Mouse (Mus musculus): ENCODE measurements around the gene Fam76b.

Gene Fam76b

DNA sequence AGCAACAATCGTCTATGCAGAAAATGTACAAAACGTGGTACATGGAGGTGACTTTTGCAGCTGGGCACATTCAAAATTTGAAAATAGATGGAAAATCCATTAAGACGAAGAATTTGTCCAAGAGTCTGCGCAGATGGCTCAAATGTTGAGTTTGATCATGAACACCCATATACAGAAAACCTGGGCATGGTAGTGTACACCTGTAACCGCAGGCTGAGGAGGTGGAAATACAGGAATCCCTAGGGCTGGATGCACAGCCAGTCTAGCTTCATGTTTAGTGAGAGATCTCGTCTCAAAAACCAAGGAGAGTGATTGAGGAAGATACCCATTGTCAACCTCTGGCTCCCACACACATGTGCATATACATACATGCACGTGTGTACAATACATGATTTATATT is 44.1 kb downstream of the Fam76b start:
- DNase-seq (ENCODE audit: low read depth, low spot score) = no peak

- no peak for DNase-seq (ENCODE audit: low read depth, low spot score)
Measured at GRCm38 (mm10) chr9:13874359-13874758, 46.8 kb downstream of the Fam76b start.

DNA sequence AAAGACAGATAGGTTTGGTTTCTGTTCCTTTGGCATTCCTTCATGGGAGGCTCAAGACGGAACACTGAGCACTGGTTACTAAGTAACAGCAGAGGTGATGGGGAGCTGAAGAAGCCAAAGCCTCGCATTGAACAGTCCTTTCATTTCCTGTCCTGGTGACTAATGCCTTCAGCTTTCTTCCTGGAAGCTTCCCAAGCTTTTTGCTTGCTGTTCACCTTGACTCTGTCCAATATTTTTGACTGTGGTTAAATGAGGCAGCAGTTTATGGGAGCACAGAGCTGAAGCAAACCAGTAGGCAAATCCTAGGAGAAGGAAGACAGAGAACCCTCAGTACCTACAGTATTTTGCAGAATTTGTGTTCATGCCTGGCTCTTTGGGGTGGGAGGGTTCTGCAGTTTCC is 47.8 kb downstream of the Fam76b start:
- peak; percentile 41 for DNase-seq (ENCODE audit: low read depth, low spot score)

DNA sequence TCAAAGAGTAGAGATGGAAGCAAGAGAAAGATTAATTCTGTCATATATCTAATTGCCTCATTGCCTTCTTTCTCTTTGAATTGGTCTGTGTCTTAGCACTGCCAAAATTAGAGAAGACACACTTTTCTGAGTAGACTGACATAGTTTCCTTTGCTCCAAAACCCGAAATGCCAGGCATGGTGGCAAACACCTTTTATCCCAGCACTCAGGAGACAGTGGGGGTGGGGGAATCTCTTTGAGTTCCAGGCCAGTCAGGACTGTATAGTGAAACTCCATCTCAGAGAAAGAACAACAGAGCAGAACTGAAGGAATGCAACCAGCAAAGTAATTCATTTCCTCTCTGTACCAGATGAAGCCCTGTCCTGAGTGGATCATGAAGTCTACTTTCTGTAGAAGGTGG is 53.2 kb downstream of the Fam76b start:
- DNase-seq (ENCODE audit: low read depth, low spot score) = no peak

DNA sequence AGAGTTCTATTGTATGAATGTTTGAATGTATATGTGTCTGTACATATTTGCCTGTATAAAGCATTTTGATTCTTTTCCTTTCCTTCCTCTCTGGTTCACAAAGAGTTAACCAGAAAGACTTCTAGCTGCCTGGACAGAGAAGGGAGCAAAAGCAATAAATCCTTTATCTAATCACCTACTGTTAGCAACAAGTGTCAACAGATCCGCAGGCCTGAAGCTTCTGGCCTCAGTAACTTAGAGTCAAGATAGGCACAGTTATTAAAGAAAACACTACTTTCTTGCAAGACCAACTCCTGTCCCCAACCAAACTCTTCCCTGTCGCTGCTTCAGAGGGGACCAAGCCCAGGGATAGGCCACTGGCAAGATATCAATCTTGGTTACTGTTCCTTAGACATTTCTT is 55.0 kb downstream of the Fam76b start:
- DNase-seq (ENCODE audit: low read depth, low spot score) = no peak

GRCm38 (mm10) chr9:13888981-13889380 is 61.5 kb downstream of the Fam76b start:
- no peak for DNase-seq (ENCODE audit: low read depth, low spot score)

GRCm38 (mm10) chr9:13889657-13890056 is 62.1 kb downstream of the Fam76b start:
- DNase-seq (ENCODE audit: low read depth, low spot score) = peak; percentile 34

DNA sequence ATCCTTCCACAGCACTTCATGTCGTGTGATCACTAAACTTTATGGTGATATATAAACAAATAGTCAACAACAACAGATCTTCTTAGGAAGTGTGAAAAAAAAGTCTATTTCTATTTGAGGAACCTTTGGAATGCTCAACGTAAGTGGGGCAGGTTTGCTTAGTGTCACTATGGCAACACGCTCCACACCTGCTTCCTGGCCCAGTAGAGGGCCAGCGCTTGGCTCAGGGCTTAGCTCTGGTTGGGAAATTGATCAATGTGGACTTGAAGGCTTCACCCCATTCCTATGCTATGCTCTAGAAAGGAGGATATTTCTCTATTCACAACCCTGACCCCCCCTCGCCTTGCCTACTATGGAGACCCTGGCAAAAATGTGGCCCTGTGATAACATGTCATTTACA is 62.7 kb downstream of the Fam76b start:
- DNase-seq (ENCODE audit: low read depth, low spot score) = no peak

GRCm38 (mm10) chr9:13891888-13892287 is 64.4 kb downstream of the Fam76b start:
- DNase-seq (ENCODE audit: low read depth, low spot score) = no peak

GRCm38 (mm10) chr9:13893044-13893443 is 65.5 kb downstream of the Fam76b start:
- DNase-seq (ENCODE audit: low read depth, low spot score) = no peak

GRCm38 (mm10) chr9:13894491-13894890 is 67.0 kb downstream of the Fam76b start:
- DNase-seq (ENCODE audit: low read depth, low spot score) = no peak

DNA sequence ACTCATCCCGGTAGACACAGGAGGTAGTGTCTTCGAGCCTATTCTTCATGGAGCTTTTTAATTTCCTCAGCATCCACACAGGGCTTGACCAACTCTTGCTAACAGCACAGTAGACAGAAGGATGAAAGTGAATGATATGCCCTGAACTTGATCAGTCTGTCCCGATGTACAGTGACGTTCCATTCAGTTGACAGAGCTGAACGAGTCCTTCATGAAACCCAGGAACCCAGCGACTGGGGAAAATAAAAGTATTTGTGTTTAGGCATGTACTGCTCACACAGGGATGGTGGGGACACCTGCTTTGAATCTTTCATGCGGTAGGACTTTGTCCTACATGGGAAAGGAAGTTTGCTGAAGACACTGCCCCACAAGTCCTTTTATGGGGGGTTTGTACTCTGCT is 67.4 kb downstream of the Fam76b start:
- no peak for DNase-seq (ENCODE audit: low read depth, low spot score)

DNA sequence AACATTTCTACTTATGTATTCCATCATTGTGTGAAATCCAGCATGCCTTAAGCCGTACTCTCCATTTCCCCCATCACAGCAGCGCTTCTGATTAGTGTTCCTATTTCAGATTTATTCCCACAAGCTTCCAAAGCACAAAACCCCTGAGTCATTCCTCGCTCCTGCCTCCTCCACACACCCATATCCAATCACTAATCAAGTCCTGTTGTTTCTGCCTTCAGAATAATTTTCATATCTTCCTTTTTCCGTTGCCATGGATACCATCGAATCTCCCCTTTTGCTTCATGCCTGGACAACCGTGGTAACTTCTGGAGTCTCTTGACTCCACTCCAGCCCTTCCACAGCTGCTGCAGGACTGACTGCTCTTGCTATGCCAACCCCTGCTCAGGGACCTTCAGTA is 68.5 kb downstream of the Fam76b start:
- DNase-seq (ENCODE audit: low read depth, low spot score) = peak; percentile 21

DNA sequence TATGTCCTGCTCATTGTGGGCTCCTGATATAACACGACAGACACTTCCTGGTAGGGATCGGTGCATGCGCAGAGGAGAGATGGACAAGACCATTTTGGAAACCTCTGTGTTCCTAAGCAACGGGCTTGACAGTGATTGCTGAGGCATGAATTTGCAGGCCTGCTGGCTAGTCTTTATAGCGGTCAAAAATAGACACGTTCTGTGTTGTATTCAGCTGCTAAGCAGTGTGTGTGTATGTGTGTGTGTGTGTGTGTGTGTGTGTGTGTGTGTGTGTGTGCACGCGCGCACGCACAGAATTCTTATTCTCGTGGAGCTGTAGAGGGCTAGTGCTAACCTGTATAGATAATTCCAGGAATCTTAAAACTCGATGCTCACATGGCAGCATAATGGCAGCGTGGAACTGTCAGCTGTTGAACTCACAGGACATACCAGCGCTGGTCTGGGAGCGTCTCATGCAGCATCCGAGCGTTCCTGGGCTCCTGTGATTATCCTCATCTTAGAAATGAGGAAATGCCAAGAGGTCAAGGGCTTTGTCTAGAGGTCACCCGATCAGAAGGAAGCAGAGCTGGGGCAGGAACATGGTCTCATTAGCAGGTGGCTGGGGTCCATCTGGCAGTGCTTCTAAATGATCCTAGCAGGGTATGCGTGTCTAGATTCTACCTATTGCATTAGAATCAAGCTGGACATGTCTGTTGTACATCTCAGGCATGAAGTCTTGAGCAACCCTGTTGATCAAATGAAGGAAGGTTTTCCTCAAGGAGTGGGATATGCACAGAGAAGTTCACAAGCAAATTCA is 71.2 kb downstream of the Fam76b start:
- DNase-seq (ENCODE audit: low read depth, low spot score) = no peak

GRCm38 (mm10) chr9:13902030-13902429 is 74.5 kb downstream of the Fam76b start:
- DNase-seq (ENCODE audit: low read depth, low spot score) = no peak

DNA sequence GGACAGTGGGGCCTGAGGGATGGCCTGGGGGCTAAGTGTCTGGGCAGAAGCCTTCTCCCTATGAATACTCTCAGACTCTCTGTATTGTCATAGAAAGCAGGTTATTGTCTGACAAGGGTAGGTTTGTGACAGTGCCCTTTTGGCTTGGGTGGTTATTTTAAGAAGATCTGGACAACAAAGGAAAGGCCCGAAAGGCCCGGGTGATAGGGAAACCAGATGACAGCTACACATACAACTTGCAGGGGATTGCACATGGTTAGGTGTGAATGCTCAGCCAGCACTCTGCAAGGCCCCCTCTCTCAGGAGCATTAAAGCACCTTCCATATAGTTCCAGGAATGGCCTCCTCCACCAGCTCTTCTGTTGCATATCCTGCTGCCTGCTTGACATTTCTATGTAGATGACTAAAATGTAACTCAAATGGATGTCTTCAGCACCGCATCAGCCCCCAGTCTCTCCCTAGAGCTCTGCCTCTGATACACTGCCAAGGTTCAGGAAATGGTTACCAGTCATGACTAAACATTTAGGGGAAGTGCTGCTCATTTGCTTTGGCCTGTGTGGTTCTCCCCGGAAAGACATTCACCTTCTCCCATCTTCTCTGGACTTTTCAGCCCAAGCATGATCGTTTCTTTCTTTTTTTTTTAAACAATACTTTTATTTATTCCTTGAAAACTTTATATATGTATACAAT is 76.7 kb downstream of the Fam76b start:
- no peak for DNase-seq (ENCODE audit: low read depth, low spot score)
